Mouse (Mus musculus) Patski (cell line): ENCODE data around the gene Slc35c1. TPM values are rescaled to one million over a fixed set of nuclear protein-coding genes. Genes with fewer than 3 reads are reported as not detected.

Experiments used
- ATAC-seq: fragments of 100-300 bp; one replicate; pipeline ENCODE4 v1.8.0; 2021
- CTCF ChIA-PET: fragments of 350-600 bp; sonication (Branson Sonifier 250); formaldehyde crosslinking; loops from one replicate; lab custom pipeline; 2022; ENCODE audit warnings: inconsistent platforms; lab: Charles Lee
- POLR2A ChIA-PET: fragments of 350-600 bp; sonication (Branson Sonifier 250); formaldehyde crosslinking; loops from one replicate; lab custom pipeline; 2022; ENCODE audit warnings: antibody characterized with exemption, inconsistent platforms; lab: Charles Lee
- DNase-seq: peaks from one replicate; pipeline ENCODE4 v3.0.0-alpha.2; 2011; ENCODE audit warnings: low read depth, low spot score
- H3K27me3 ChIP-seq: fragments of 371-371 bp; one replicate; pipeline ENCODE4 v1.5.1; 2021
- CTCF ChIP-seq: fragments of 100-300 bp; IDR thresholded peaks from one replicate; pipeline ENCODE4 v1.5.1; 2021
- in situ Hi-C: fragments of 300-500 bp; cut with MboI; formaldehyde crosslinking; loops from 3 replicates; pipeline ENCODE4 v1.11.1; 2018; ENCODE audit warnings: low pct_unique_long_range_greater_than_20kb, mixed read lengths
- polyA plus RNA-seq: library from polyadenylated mRNA; unstranded; gene quantifications from one replicate; pipeline ENCODE4 v1.2.3, GENCODE M21; 2021

The Slc35c1 gene
- polyA plus RNA-seq, 1 experiment from 2014 or later, result 11.0 TPM

DNA sequence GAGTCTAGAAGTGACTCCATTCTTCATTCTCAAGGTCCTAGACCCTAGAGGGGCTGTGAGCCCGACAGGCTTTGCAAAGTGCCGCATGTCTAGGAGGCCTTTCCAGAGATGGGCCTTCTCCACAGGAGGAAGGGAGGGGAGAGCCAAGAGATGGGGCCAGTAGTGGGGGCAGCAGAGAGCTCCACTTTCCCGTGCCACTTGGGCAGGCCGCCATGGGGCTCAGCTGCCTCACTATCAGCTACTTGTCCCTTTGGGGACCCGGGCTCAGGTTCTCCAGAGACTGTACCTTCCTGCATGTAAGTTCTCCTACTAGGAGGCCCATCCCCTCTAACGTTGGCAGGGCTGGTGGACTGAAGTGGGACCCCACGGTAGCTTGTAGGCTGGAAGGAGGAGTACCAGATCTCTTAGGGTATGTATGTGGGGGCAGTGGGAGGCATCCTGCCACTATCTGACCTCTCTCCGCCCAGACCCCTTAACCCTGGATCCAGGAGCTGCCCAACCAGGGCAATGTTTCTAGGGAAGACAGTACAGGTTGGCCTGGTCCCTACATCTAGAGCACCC lies 3.3 kb downstream of the Slc35c1 start:
- CTCF ChIA-PET, result interaction anchor here (0.7 to 2.4 kb wide), 2 partner anchors 8 to 24 kb away, joined by 3 to 6 read pairs; no protein-coding TSS in a partner anchor
- no peak for DNase-seq

DNA sequence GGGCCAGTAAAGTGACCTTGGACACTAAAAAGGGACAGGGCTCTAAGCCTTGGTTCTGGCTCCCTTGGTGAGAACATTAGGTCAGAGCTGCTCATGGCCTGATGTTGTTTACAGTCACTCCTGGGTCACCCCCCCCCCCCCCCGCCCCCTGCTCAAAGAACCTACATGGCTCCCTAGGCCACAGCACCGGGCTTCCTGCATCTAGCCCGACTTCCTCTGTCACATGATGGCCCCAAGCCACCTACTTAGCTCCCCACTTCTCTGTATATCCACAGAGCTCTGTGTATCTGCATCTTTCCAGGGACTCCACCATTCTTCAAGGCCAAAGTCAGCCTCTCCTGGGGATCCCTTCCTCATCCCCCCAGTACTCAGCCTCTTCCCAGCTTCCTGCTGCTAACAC lies 4.6 kb downstream of the Slc35c1 start:
- DNase-seq (no peak), ATAC-seq (no peak)
- no peak for TF ChIP-seq CTCF
- no peaks in the 10 kb centered on the region for H3K27me3 ChIP-seq
- ChIA-PET CTCF (interaction anchor here (1.5 kb wide), 1 partner anchor 17 kb away, joined by 5 read pairs; no protein-coding TSS in a partner anchor), POLR2A (no interaction called here)
- in situ Hi-C loops, result no loop called here

More for the DNA sequence above, 3.3 kb downstream of the Slc35c1 start:
- in situ Hi-C loops, result no loop called here
- H3K27me3 ChIP-seq, result no peaks in the 10 kb centered on the region
- ATAC-seq, result no peak
- POLR2A ChIA-PET, result interaction anchor here (1.0 kb wide), 1 partner anchor 15 kb away, joined by 3 read pairs; no protein-coding TSS in a partner anchor
- TF ChIP-seq CTCF, result no peak

DNA sequence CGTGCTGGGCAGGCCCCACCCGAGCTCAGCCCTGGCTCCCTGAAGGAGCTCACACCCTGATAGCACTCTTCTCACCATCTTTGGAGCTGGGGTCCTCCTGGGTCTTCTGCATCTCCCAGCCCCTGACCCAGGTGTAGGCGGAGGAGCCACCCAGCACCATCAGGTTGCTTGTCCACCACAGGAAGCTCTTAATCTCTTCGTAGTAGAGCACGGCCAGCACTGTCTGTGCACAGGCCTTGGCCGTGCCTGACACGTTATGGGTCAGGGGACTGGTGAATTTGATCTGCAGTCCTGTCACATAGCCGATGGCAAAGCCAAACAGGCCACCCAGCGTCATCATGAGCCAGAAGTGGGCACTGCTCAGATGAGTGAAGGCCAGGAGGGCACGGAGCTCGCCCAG lies 6.2 kb downstream of the Slc35c1 start:
- TF ChIP-seq CTCF, result no peak
- POLR2A ChIA-PET, result interaction anchor here (0.6 kb wide), 1 partner anchor 11 kb away, joined by 3 read pairs; no protein-coding TSS in a partner anchor
- CTCF ChIA-PET, result no interaction called here
- no peak for ATAC-seq
- in situ Hi-C loops, result no loop called here
- no peak for DNase-seq
- H3K27me3 ChIP-seq, result no peaks in the 10 kb centered on the region

DNA sequence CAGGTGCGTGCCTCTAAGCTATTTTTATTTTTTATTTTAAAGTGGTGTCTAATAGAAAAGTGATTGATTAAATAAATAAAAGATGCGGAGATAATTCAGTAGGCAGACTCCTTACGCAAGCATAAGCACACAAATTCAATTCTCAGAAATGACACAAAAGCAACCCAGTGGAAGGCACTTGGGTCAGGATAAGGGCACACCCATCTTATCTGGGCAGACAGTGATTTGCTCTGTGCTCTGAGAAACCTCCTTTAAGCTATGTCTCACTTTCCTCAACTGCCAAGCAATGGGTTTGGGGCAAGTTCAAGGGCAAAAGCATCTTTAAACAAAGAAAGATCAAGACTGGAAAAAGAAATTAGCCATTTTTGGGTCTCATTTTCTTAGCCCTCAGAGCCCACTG lies 9.2 kb downstream of the Slc35c1 start:
- TF ChIP-seq CTCF, result no peak
- DNase-seq (no peak), ATAC-seq (no peak)
- ChIA-PET CTCF (no interaction called here), POLR2A (no interaction called here)
- H3K27me3 ChIP-seq, result no peaks in the 10 kb centered on the region
- in situ Hi-C loops, result no loop called here

DNA sequence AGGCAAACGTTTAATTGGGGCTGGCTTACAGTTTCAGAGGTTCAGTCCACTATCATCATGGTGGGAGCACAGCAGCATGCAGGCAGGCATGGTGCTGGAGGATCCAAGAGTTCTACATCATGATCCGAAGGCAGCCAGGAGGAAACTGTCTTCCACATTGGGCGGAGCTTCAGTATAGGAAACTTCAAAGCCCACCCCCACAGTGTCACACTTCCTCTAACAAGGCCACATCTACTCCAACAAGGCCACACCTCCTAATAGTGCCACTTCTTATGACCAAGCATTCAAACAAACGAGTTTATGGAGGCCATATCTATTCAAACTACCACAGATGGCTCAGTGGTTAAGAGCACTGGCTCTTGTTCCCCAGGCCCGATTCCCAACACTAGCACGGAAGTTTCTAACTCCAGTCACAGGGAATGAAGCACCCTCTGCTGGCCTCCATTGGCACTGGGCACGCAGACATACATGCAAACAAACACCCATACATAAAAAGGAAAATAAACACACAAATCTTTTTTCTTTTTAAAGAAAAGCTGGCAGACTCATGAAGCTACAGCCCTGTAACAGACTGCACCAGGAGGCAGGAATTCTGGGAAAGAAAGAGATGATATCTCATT lies 13.1 kb downstream of the Slc35c1 start:
- H3K27me3 ChIP-seq, result no peaks in the 10 kb centered on the region
- no peak for DNase-seq
- no peak for ATAC-seq
- CTCF ChIA-PET, result no interaction called here
- in situ Hi-C loops, result loop anchor here (10.0 to 25.0 kb wide), 2 partner anchors 152 to 460 kb away; partner anchors contain the start of gene Dgkz
- POLR2A ChIA-PET, result no interaction called here
- no peak for TF ChIP-seq CTCF

DNA sequence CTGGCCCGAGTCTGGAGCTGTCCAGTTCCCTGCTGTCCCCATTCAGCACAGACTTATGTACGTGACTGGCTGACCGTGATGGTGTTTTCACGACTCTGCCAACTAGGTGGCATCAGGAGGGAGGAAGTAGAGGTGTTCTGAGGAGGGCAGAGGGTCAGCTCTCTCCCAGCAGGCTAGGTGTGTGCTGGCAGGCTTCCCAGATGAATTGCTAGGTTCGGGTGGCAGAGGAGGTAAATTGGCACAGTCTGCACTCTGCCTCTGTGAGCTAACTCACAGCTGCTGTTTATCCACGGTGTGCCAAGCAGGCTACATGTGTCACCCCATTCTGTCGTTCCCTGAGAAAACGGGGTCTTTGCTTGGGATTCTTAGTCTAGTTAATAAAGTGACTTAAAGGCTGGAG lies 13.7 kb downstream of the Slc35c1 start:
- DNase-seq (no peak), ATAC-seq (no peak)
- H3K27me3 ChIP-seq, result no peaks in the 10 kb centered on the region
- ChIA-PET POLR2A (no interaction called here), CTCF (no interaction called here)
- in situ Hi-C loops, result loop anchor here (10.0 to 25.0 kb wide), 2 partner anchors 152 to 459 kb away; partner anchors contain the start of gene Dgkz
- no peak for TF ChIP-seq CTCF

DNA sequence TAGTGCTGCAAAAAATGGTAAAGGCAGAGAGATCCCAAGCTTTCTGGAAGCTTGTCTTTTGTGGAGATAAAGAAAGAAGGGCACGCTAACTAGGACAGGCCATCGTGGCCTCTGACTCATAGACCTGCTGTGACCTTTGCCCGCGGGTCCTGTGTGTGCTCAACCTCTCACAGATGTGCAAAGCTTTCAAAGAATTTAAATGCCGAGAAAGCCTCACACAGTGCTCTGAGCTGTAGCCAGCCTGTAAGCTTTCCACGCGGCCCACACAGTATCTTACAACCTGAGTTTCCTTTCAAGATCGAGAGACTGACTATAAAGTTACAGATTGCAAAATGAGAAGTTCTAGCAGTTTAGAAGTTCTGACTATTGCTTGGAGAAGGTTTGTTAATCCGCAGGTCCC lies 14.4 kb downstream of the Slc35c1 start:
- CTCF ChIA-PET, result no interaction called here

DNA sequence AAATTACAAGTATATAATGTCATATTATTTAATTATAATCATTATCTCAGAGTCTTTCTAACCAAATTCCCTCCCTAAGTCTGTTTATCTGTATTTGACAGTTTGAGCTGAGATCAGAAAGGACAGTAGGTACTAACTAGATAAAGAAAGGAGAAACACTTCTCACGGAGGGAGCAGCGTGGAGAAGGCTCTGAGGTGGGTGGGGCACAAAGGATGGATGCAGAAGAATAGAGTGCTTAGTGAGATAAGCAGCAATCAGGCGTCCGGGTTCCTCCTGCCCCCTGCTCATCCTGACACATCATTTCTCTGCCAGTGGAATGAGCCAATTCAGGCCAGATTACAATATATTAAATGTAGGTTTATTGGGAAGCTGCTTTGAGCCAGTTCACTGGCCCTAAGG lies 16.0 kb downstream of the Slc35c1 start:
- no peak for DNase-seq
- peaks cover 5% of the 10 kb centered on the region for H3K27me3 ChIP-seq
- POLR2A ChIA-PET, result no interaction called here
- ATAC-seq, result no peak
- no peak for TF ChIP-seq CTCF
- CTCF ChIA-PET, result no interaction called here
- in situ Hi-C loops, result loop anchor here (10.0 to 25.0 kb wide), 2 partner anchors 150 to 457 kb away; partner anchors contain the start of gene Dgkz

More for the DNA sequence above, 14.4 kb downstream of the Slc35c1 start:
- peaks cover 1% of the 10 kb centered on the region for H3K27me3 ChIP-seq
- ATAC-seq (no peak), DNase-seq (no peak)
- in situ Hi-C loops, result loop anchor here (10.0 to 25.0 kb wide), 2 partner anchors 151 to 459 kb away; partner anchors contain the start of gene Dgkz
- POLR2A ChIA-PET, result no interaction called here
- TF ChIP-seq CTCF, result no peak

DNA sequence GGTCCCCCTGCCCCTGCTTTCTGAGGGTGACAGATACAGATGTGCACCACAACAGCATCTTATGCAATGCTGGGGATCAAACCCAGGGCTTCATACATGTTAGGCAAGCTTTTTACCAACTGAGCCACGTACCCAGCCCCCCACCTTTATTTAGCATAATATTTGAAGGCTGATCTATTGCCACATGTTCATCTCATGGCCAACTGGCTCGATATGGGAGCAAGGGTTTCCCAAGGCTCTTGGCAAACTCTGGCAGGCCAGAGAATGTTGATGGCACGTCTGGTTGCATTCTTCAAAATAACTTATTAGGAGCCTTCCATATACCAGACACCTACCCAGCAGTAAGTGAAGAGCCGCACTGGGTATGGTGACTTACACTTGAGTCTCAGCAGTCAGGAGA lies 17.0 kb downstream of the Slc35c1 start:
- ChIA-PET POLR2A (interaction anchor here (0.8 kb wide), 1 partner anchor 11 kb away, joined by 3 read pairs; no protein-coding TSS in a partner anchor), CTCF (no interaction called here)
- in situ Hi-C loops, result loop anchor here (10.0 to 25.0 kb wide), 2 partner anchors 149 to 456 kb away; partner anchors contain the start of gene Dgkz
- ATAC-seq (no peak), DNase-seq (no peak)
- H3K27me3 ChIP-seq, result peaks cover 7% of the 10 kb centered on the region
- no peak for TF ChIP-seq CTCF

DNA sequence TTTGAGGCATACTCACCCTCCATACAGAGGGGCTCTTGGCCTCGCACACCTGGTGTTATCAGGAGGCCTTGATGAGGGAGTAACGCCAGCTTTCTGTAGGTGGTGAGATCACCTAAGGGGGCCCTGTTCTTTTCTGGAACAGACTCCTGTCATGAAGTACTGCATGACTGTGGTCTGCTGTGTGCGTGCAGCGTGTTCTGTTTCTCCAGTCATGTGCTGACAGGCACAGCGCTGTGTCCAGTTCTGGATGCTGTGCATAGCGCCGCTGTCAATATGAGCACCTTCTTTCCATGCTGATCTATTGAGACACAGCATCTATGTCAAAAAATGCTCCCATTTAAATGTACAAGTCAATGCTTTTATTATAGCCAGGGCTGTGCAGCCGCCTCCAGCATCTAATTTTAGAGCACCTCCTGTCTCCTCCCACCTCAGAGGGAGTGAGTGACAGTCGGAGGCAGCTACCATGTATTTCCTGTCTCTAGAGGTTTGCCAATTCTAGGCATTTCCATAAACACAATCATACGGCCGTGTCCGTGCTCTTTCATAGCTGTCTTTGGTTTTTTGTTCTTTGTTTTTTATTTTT lies 17.8 kb downstream of the Slc35c1 start:
- POLR2A ChIA-PET, result interaction anchor here (0.8 kb wide), 1 partner anchor 12 kb away, joined by 3 read pairs; no protein-coding TSS in a partner anchor
- no peak for TF ChIP-seq CTCF
- in situ Hi-C loops, result loop anchor here (10.0 to 25.0 kb wide), 2 partner anchors 148 to 455 kb away; partner anchors contain the start of gene Dgkz
- CTCF ChIA-PET, result no interaction called here
- ATAC-seq, result no peak
- H3K27me3 ChIP-seq, result peaks cover 7% of the 10 kb centered on the region
- no peak for DNase-seq
